Mouse (Mus musculus) forebrain, postnatal 0 days (tissue): ENCODE results near the gene Nlrc5. TPM values are rescaled to one million over a fixed set of nuclear protein-coding genes. Genes with fewer than 3 reads are reported as not detected.

Experiments
- ATAC-seq: fragments of 200-750 bp; cut with Nextera tagmentation; 2 replicates; pipeline ENCODE4 v1.8.0; 2017; ENCODE audit warnings: mild to moderate bottlenecking, moderate library complexity
- DNase-seq: peaks from one replicate; pipeline ENCODE4 v3.0.0-alpha.2; 2015
- H3K27ac ChIP-seq: fragments of 300-500 bp; sonication (generic); 2 replicates; pipeline ENCODE4 v1.5.1; 2014; ENCODE audit warnings: low read depth, mild to moderate bottlenecking, antibody characterized with exemption, low read length, moderate library complexity, mixed read lengths
- H3K27me3 ChIP-seq: fragments of 300-500 bp; sonication (generic); 2 replicates; pipeline ENCODE4 v1.6.1; 2014; ENCODE audit warnings: mild to moderate bottlenecking, low read length, mixed read lengths; ENCODE audit not compliant: insufficient read depth
- H3K36me3 ChIP-seq: fragments of 300-500 bp; sonication (generic); 2 replicates; pipeline ENCODE4 v1.6.1; 2014; ENCODE audit warnings: mild to moderate bottlenecking, moderate library complexity; ENCODE audit not compliant: insufficient read depth
- H3K4me1 ChIP-seq: fragments of 300-500 bp; sonication (generic); 2 replicates; pipeline ENCODE4 v1.6.1; 2014; ENCODE audit warnings: antibody characterized with exemption; ENCODE audit not compliant: insufficient read depth
- H3K4me2 ChIP-seq: fragments of 300-500 bp; sonication (generic); 2 replicates; pipeline ENCODE4 v1.6.1; 2014; ENCODE audit warnings: low read depth, mild to moderate bottlenecking, moderate library complexity
- H3K4me3 ChIP-seq: fragments of 300-500 bp; sonication (generic); 2 replicates; pipeline ENCODE4 v1.5.1; 2014; ENCODE audit warnings: low read depth, low read length, mixed read lengths
- H3K9ac ChIP-seq: fragments of 300-500 bp; sonication (generic); 2 replicates; pipeline ENCODE4 v1.6.1; 2014; ENCODE audit warnings: mild to moderate bottlenecking
- H3K9me3 ChIP-seq: fragments of 300-500 bp; sonication (generic); 2 replicates; pipeline ENCODE4 v1.6.1; 2016; ENCODE audit warnings: low read length
- CTCF ChIP-seq: sonication (generic); IDR thresholded peaks from 2 replicates; pipeline ENCODE4 v1.5.1; 2016; ENCODE audit warnings: antibody characterized with exemption, control low read depth, low read depth
- WGBS: fragments of 180-500 bp; shearing (Covaris S2); extraction: QIAGEN DNeasy Blood & Tissue Kit; methylation state at CpG from one replicate; pipeline ENCODE4 v1.1.7; 2014; 5-methylcytosine and 5-hydroxymethylcytosine counted together
- polyA plus RNA-seq: library from polyadenylated mRNA; unstranded; fragments of >200 nt; fragmentation: Nextera tagmentation; extraction: Ambion mirVana; gene quantifications from 2 replicates; pipeline ENCODE4 v1.2.1, GENCODE M21; 2015
- total RNA-seq: library from RNA; depleted of rRNA; stranded (reverse); fragments of >200 nt; gene quantifications from 2 replicates; pipeline ENCODE4 v1.2.3, GENCODE M21; 2014

The Nlrc5 gene
- total and polyA plus RNA-seq, 2 experiments from 2014 or later, result 0.36 to 1.6 TPM

GRCm38 (mm10) chr8:94476846-94477245, 42.7 kb downstream of the Nlrc5 start:
- no peak for TF ChIP-seq CTCF
- ATAC-seq (no peak), DNase-seq (no peak)
- no peak overlapping the region for H3K9ac ChIP-seq
- H3K4me1 ChIP-seq, result no peaks in the 10 kb centered on the region
- no peaks in the 10 kb centered on the region for H3K9me3 ChIP-seq
- 81% methylated on average over 7 of the region's 7 CpGs for WGBS
- H3K4me3 ChIP-seq, result no peak overlapping the region
- H3K4me2 ChIP-seq, result no peak overlapping the region
- no peaks in the 10 kb centered on the region for H3K36me3 ChIP-seq
- no peaks in the 10 kb centered on the region for H3K27me3 ChIP-seq
- H3K27ac ChIP-seq, result no peak overlapping the region

GRCm38 (mm10) chr8:94482051-94482450, 47.9 kb downstream of the Nlrc5 start:
- Histone ChIP-seq H3K4me3 (no peak overlapping the region), H3K4me1 (no peaks in the 10 kb centered on the region), H3K27me3 (peaks cover 3% of the 10 kb centered on the region; the same call in 1 of the 2 replicates), H3K4me2 (no peak overlapping the region), H3K9me3 (no peaks in the 10 kb centered on the region), H3K36me3 (no peaks in the 10 kb centered on the region), H3K27ac (no peak overlapping the region), H3K9ac (no peak overlapping the region)
- WGBS, result 8% methylated on average over 6 of the region's 6 CpGs
- no peak for ATAC-seq
- DNase-seq, result no peak
- TF ChIP-seq CTCF, result no peak

GRCm38 (mm10) chr8:94485288-94485687, 51.1 kb downstream of the Nlrc5 start:
- H3K27ac ChIP-seq, result no peak overlapping the region
- 75% methylated on average over 3 of the region's 3 CpGs for WGBS
- H3K9me3 ChIP-seq, result no peaks in the 10 kb centered on the region
- DNase-seq, result peak; percentile 13
- no peak overlapping the region for H3K4me2 ChIP-seq
- no peak for ATAC-seq
- TF ChIP-seq CTCF, result no peak
- H3K4me3 ChIP-seq, result no peak overlapping the region
- H3K9ac ChIP-seq, result no peak overlapping the region
- peaks cover 3% of the 10 kb centered on the region; the same call in 1 of the 2 replicates for H3K27me3 ChIP-seq
- H3K36me3 ChIP-seq, result no peaks in the 10 kb centered on the region
- H3K4me1 ChIP-seq, result no peaks in the 10 kb centered on the region

GRCm38 (mm10) chr8:94485882-94486281, 51.7 kb downstream of the Nlrc5 start:
- ATAC-seq (peak; percentile 29; the same call in 1 of the 2 replicates), DNase-seq (peak; percentile 34)
- Histone ChIP-seq H3K36me3 (no peaks in the 10 kb centered on the region), H3K4me1 (no peaks in the 10 kb centered on the region), H3K9ac (no peak overlapping the region), H3K9me3 (no peaks in the 10 kb centered on the region), H3K27me3 (peaks cover 3% of the 10 kb centered on the region; the same call in 1 of the 2 replicates), H3K4me2 (no peak overlapping the region), H3K4me3 (no peak overlapping the region), H3K27ac (no peak overlapping the region)
- WGBS, result 12% methylated on average over 2 of the region's 2 CpGs
- TF ChIP-seq CTCF, result peak; percentile 68

GRCm38 (mm10) chr8:94488016-94488415, 53.9 kb downstream of the Nlrc5 start:
- H3K9ac ChIP-seq, result no peak overlapping the region
- no peaks in the 10 kb centered on the region for H3K27me3 ChIP-seq
- H3K4me2 ChIP-seq, result no peak overlapping the region
- no peaks in the 10 kb centered on the region for H3K36me3 ChIP-seq
- no peak for DNase-seq
- H3K9me3 ChIP-seq, result no peaks in the 10 kb centered on the region
- H3K4me1 ChIP-seq, result no peaks in the 10 kb centered on the region
- H3K27ac ChIP-seq, result no peak overlapping the region
- no peak for ATAC-seq
- 63% methylated on average over 2 of the region's 2 CpGs for WGBS
- no peak for TF ChIP-seq CTCF
- H3K4me3 ChIP-seq, result no peak overlapping the region

- TF ChIP-seq CTCF, result peak; percentile 42
- no peak overlapping the region for H3K4me2 ChIP-seq
- no peaks in the 10 kb centered on the region for H3K4me1 ChIP-seq
- 72% methylated on average over 4 of the region's 4 CpGs for WGBS
- no peak overlapping the region for H3K9ac ChIP-seq
- no peaks in the 10 kb centered on the region for H3K36me3 ChIP-seq
- no peaks in the 10 kb centered on the region for H3K9me3 ChIP-seq
- H3K27me3 ChIP-seq, result no peaks in the 10 kb centered on the region
- no peak for ATAC-seq
- no peak for DNase-seq
- H3K27ac ChIP-seq, result no peak overlapping the region
- no peak overlapping the region for H3K4me3 ChIP-seq
These were observed 55.8 kb downstream of the Nlrc5 start for GRCm38 (mm10) chr8:94489809-94490483.

GRCm38 (mm10) chr8:94492021-94492681, 58.0 kb downstream of the Nlrc5 start:
- Histone ChIP-seq H3K4me2 (peak overlapping the region; percentile 40), H3K27me3 (no peaks in the 10 kb centered on the region), H3K27ac (no peak overlapping the region; the same call in 1 of the 2 replicates), H3K36me3 (no peaks in the 10 kb centered on the region), H3K9ac (0 out of 2 replicates have a peak overlapping the region, but pooled peaks have one; percentile 31), H3K9me3 (no peaks in the 10 kb centered on the region), H3K4me1 (no peaks in the 10 kb centered on the region), H3K4me3 (peak overlapping the region; percentile 8; the same call in 1 of the 2 replicates)
- TF ChIP-seq CTCF, result peak; percentile 80
- 6% methylated on average over 15 of the region's 15 CpGs for WGBS
- peak; percentile 96 for ATAC-seq
- peak; percentile 87 for DNase-seq
